Mouse (Mus musculus): ENCODE data around the gene Synj1. TPM values are rescaled to one million over a fixed set of nuclear protein-coding genes. Genes with fewer than 3 reads are reported as not detected.

Gene Synj1
- polyA plus RNA-seq, 1 experiment, result 22.7 TPM

DNA sequence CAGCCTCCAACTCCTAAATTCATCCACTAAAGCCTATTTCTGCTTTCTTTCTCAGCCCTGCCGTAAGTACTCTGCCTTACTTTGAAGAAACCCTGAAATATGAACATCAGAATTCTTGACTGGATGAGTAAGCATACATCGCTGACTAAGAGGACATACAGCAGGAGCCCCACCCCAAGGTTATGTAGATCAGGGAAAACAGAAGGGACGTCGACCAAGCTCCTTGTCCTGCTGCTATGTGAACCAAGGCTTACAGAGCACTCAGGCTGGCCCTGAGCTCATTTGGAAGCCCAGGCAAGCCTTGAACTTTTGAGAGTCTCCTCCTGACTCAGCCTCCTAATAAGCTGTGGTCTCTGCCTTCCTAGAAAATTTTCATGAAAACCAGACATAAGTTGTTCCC lies 4.7 kb upstream of the Synj1 start:
- TF ChIP-seq CTCF (IDR thresholded peaks at IDR 0.05; ENCODE audit: borderline replicate concordance, insufficient read depth, low read length), result no peak
- TF ChIP-seq POLR2A (IDR thresholded peaks at IDR 0.05; ENCODE audit: low read depth, low read length), result no peak
- peak overlapping the region; percentile 55 for H3K27ac ChIP-seq (ENCODE audit: insufficient read depth, low read length)
- no peak overlapping the region for H3K4me3 ChIP-seq (ENCODE audit: insufficient read depth, low read length)
- H3K4me1 ChIP-seq (ENCODE audit: control insufficient read depth, insufficient read depth, low read length), result peaks cover 2% of the 10 kb centered on the region; the same call in 1 of the 2 replicates

DNA sequence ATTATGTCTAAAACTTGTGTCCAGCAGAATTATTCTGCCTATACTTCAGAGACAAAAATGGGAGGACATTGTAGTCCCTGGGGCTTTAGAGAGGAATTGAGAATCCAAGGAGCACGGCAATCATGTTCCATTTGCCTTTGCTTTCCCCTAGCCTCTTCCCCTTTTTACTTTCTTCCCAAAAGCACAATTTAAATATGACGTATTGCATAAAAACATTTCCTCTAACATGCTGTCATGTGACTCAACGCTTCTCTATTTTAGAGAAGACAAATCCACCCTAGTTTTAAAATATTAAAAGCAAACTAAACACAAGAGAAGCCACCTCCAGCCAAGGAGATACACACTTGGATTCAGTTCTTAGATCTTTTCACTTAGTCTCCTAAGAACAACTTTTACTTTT lies 739 bp upstream of the Synj1 start:
- peak overlapping the region; percentile 86 for H3K27ac ChIP-seq (ENCODE audit: insufficient read depth, low read length)
- no peak for TF ChIP-seq POLR2A (IDR thresholded peaks at IDR 0.05; ENCODE audit: low read depth, low read length)
- TF ChIP-seq CTCF (IDR thresholded peaks at IDR 0.05; ENCODE audit: borderline replicate concordance, insufficient read depth, low read length), result no peak
- peak overlapping the region; percentile 82 for H3K4me3 ChIP-seq (ENCODE audit: insufficient read depth, low read length)
- H3K4me1 ChIP-seq (ENCODE audit: control insufficient read depth, insufficient read depth, low read length), result peaks cover 2% of the 10 kb centered on the region; the same call in 1 of the 2 replicates

DNA sequence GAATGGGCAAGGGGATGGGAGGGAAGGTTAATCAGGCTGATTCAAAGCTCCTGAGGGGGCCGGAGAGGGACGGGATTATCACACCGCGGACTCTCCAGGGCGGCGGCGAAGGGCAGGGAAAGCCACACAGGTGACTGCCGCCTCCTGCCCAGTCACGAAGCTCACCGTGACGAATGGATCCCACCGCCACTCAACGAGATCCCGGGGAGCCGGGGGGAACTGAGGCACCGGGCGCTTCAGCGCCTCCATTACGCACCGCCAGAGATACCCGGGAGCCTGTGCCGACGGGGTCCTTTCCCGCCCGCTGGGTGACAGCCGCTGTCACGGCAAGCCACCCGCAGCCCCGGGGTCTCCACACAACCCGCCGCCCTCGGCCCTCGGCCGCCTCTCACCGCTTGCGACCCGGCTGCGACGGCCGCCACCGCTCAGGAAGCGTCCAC lies 507 bp downstream of the Synj1 start:
- 0 out of 2 replicates have a peak, but pooled peaks cover 2% of the 10 kb centered on the region for H3K4me1 ChIP-seq (ENCODE audit: control insufficient read depth, insufficient read depth, low read length)
- TF ChIP-seq CTCF (IDR thresholded peaks at IDR 0.05; ENCODE audit: borderline replicate concordance, insufficient read depth, low read length) (no peak), POLR2A (IDR thresholded peaks at IDR 0.05; ENCODE audit: low read depth, low read length) (no peak; the same call in 1 of the 2 replicates)
- H3K27ac ChIP-seq (ENCODE audit: insufficient read depth, low read length), result peak overlapping the region; percentile 31; the same call in 1 of the 2 replicates
- H3K4me3 ChIP-seq (ENCODE audit: insufficient read depth, low read length), result peak overlapping the region; percentile 90

DNA sequence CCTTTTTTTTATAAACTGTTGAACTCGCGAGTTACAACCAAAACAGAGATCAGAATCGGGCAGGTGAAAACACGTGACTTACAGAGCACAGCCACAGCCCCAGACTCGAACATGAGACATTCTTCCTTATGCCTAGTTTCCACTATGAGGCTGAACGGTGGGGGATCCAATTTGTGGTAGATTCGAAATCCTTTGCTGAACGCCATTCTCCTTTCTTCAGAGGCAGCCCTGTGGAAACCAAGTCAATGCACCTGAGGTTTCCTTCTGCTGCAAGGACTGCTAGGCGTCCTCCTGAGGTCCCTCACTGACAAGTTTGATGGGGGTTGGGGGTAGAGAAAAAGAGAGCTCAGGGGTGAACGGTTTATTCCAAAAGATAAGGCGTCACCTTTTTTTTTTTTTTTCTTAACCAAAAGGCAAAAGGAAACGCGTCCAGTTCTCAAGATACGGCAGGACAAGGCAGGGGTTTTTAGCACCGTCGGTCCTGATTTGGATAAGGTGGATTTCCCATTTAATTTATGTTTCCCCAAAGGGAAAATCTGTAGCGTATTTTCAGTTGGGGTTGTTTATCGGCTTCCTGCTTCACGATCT lies 1.1 kb downstream of the Synj1 start:
- Histone ChIP-seq H3K27ac (ENCODE audit: insufficient read depth, low read length) (peak overlapping the region; percentile 31; the same call in 1 of the 2 replicates), H3K4me3 (ENCODE audit: insufficient read depth, low read length) (peak overlapping the region; percentile 90), H3K4me1 (ENCODE audit: control insufficient read depth, insufficient read depth, low read length) (0 out of 2 replicates have a peak, but pooled peaks cover 2% of the 10 kb centered on the region)
- TF ChIP-seq CTCF (IDR thresholded peaks at IDR 0.05; ENCODE audit: borderline replicate concordance, insufficient read depth, low read length) (no peak), POLR2A (IDR thresholded peaks at IDR 0.05; ENCODE audit: low read depth, low read length) (no peak)

DNA sequence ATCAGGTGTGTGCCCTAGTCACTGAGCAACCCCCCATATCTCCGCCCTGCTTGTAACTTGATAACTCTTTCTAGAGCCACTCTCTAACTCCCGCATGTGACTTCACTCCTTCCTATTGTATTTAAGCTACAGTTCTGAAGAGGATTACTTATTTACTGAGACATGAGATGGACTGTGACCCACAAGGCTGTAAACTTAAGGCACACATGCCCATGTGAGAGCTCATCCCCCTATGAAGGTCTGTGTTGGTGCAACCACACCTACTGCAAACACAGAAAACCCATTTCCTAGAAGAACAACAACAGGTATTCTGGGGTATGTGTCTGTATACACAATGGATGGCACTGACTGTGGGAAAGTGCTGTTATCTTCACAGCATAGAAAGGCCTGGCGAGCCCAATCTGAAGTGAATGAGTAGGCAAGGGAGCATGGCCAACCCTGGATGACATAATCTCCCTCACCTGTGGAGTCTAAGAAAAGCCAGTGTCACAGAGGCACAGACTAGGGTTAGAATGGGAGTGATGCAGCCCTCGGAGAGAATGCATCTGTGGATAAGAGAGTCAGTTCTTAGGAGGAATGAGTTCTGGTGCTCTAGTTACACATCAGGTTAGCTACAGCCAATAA lies 6.1 kb downstream of the Synj1 start:
- H3K27ac ChIP-seq (ENCODE audit: insufficient read depth, low read length), result no peak overlapping the region
- no peak overlapping the region for H3K4me3 ChIP-seq (ENCODE audit: insufficient read depth, low read length)
- no peaks in the 10 kb centered on the region for H3K4me1 ChIP-seq (ENCODE audit: control insufficient read depth, insufficient read depth, low read length)
- TF ChIP-seq CTCF (IDR thresholded peaks at IDR 0.05; ENCODE audit: borderline replicate concordance, insufficient read depth, low read length), result no peak
- TF ChIP-seq POLR2A (IDR thresholded peaks at IDR 0.05; ENCODE audit: low read depth, low read length), result no peak

DNA sequence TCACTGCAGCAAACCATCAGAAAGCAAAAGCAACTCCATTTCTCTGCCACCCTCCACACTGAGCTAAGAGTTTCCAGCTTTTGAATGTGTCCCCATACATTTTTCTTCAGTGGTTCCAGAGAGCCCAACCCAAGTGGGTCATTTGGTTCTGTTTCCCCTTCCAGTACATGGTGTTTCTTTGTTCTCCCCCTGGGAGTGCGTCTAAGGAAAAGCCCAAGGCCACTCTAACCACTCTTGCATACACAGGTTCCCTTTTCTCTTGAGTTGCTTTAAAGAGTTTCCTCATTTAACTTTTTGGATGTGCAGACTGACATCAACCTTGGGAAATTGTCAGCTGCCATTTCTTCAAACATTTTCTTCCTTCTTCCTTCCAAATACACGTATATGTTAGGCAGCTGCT lies 10.0 kb downstream of the Synj1 start:
- Histone ChIP-seq H3K4me3 (ENCODE audit: insufficient read depth, low read length) (no peak overlapping the region), H3K27ac (ENCODE audit: insufficient read depth, low read length) (no peak overlapping the region), H3K4me1 (ENCODE audit: control insufficient read depth, insufficient read depth, low read length) (no peaks in the 10 kb centered on the region)
- no peak for TF ChIP-seq POLR2A (IDR thresholded peaks at IDR 0.05; ENCODE audit: low read depth, low read length)
- TF ChIP-seq CTCF (IDR thresholded peaks at IDR 0.05; ENCODE audit: borderline replicate concordance, insufficient read depth, low read length), result no peak

DNA sequence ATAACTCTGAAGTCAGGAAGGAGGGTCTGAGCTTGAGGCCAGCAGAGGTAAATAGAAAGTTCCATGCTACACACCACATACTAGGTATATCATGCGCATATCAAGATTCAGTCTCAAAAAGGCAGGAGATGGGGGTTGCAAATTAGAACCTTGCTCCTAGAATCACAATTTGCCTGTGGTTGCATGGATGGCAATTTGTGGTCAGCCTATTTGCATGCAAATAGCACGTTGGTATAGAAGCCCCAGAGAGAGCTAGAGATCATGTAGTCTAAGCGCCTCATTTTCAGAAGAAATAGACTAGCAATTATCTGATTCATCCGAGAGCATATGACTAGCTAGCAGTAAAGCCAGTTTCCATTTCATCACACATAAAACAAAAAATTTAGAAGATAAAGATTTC lies 11.3 kb downstream of the Synj1 start:
- Histone ChIP-seq H3K4me1 (ENCODE audit: control insufficient read depth, insufficient read depth, low read length) (no peaks in the 10 kb centered on the region), H3K4me3 (ENCODE audit: insufficient read depth, low read length) (no peak overlapping the region), H3K27ac (ENCODE audit: insufficient read depth, low read length) (no peak overlapping the region)
- no peak for TF ChIP-seq POLR2A (IDR thresholded peaks at IDR 0.05; ENCODE audit: low read depth, low read length)
- TF ChIP-seq CTCF (IDR thresholded peaks at IDR 0.05; ENCODE audit: borderline replicate concordance, insufficient read depth, low read length), result no peak

DNA sequence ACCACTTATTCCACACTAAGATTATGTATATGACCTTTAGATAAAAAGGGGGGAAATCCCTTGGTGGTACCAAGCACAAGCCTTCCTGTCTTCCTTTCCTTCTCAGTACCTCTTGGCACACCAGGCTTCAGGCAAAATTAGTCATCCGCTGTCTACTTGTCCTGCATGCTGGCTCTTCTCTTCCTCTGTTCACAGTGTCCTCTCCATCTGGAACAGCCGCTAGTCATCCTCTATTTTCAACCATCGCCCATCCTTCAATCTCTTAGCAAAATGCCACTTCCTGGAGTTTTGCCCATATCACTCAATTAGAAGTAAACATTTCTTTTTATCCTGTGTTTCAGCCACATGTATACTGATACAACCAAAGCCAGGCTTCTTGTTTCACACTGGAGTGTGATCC lies 13.3 kb downstream of the Synj1 start:
- Histone ChIP-seq H3K4me3 (ENCODE audit: insufficient read depth, low read length) (no peak overlapping the region), H3K4me1 (ENCODE audit: control insufficient read depth, insufficient read depth, low read length) (peaks cover 3% of the 10 kb centered on the region; the same call in 1 of the 2 replicates), H3K27ac (ENCODE audit: insufficient read depth, low read length) (no peak overlapping the region)
- no peak for TF ChIP-seq CTCF (IDR thresholded peaks at IDR 0.05; ENCODE audit: borderline replicate concordance, insufficient read depth, low read length)
- no peak for TF ChIP-seq POLR2A (IDR thresholded peaks at IDR 0.05; ENCODE audit: low read depth, low read length)

DNA sequence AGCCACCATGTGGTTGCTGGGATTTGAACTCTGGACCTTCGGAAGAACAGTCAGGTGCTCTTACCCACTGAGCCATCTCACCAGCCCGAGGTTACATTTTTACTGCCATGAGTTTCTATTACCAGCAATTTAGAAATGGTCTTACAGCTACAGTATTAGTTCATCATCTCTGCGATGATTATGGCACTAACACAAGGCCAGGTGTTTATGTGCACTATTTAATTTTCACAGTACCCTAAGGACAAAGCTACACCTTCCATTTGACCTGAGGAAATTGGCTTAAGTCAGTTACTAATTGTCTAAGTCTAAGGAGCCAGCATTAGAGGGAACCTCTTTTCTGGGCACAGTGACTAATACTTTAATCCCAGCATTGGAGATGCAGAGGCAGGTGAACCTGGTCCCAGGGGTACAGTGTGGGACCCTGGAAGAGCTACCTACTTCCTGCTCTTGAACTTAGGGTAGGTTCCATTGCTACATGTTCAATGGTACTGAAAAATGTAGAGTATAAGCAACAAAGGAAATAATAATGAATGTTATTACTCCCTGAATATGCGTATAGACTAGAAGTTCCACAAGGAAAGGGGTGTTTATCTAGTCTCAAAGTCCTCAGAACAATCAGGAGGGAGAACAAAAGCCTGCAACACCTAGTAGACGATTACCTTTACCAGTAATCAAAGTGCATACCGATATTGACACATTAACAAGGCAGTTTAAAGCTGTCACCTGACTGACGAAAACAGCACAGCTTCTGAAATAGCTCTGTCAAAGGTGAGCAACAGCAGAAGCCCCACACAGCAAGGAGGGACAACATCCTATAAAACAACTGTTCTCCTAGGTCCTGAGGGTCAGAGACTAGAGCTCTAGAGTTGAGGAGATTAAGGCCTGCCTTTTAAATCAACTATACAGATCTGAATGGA lies 14.5 kb downstream of the Synj1 start:
- H3K4me3 ChIP-seq (ENCODE audit: insufficient read depth, low read length), result no peak overlapping the region
- TF ChIP-seq POLR2A (IDR thresholded peaks at IDR 0.05; ENCODE audit: low read depth, low read length) (no peak), CTCF (IDR thresholded peaks at IDR 0.05; ENCODE audit: borderline replicate concordance, insufficient read depth, low read length) (no peak)
- no peak overlapping the region for H3K27ac ChIP-seq (ENCODE audit: insufficient read depth, low read length)
- peaks cover 3% of the 10 kb centered on the region; the same call in 1 of the 2 replicates for H3K4me1 ChIP-seq (ENCODE audit: control insufficient read depth, insufficient read depth, low read length)
